Mouse (Mus musculus) duodenum, adult 2 months (tissue): ENCODE measurements around the gene Efhb. TPM values are rescaled to one million over a fixed set of nuclear protein-coding genes. Genes with fewer than 3 reads are reported as not detected.

Experiments used
- polyA plus RNA-seq: library from polyadenylated mRNA; depleted of rRNA; stranded (reverse); fragments of >200 nt; gene quantifications from 2 replicates; pipeline ENCODE4 v1.2.3, GENCODE M21; 2012; ENCODE audit warnings: low replicate concordance; rRNA removed

Gene Efhb
- 0.02 and 0.04 TPM in 2 replicates for polyA plus RNA-seq

GRCm38 (mm10) chr17:53462603-53463495 is at the start of gene Efhb:
Gene Efhb (minus strand): TSS chr17:53463321.

GRCm38 (mm10) chr17:53478858-53479603 is 15.9 kb upstream of the Efhb start, which contains the start of gene Rab5a:
Gene Rab5a (plus strand): TSS chr17:53479234.

Other genes with a start within 250 kb of the Efhb start
- gene Rab5a, start 15.9 kb upstream of the Efhb start, polyA plus RNA-seq: 1.2 and 1.4 TPM in 2 replicates
- gene Pp2d1, start 76.1 kb upstream of the Efhb start, polyA plus RNA-seq: not detected in 2 replicates
- 5.6 and 6.2 TPM in 2 replicates for gene Kat2b, start 103.5 kb upstream of the Efhb start, polyA plus RNA-seq
- 0.18 and 0.20 TPM in 2 replicates for gene Sgo1, start 226.0 kb upstream of the Efhb start, polyA plus RNA-seq